Mouse (Mus musculus) lung, postnatal 0 days (tissue): ENCODE measurements around the gene Gxylt2. TPM values are rescaled to one million over a fixed set of nuclear protein-coding genes. Genes with fewer than 3 reads are reported as not detected.

Source experiments
- ATAC-seq: fragments of 200-750 bp; cut with Nextera tagmentation; 2 replicates; pipeline ENCODE4 v1.8.0; 2017; ENCODE audit warnings: moderate library complexity
- DNase-seq: peaks from one replicate; pipeline ENCODE4 v3.0.0-alpha.2; 2016; ENCODE audit warnings: low spot score
- H3K27ac ChIP-seq: fragments of 300-500 bp; sonication (generic); 2 replicates; pipeline ENCODE4 v1.5.1; 2014; ENCODE audit warnings: antibody characterized with exemption, mild to moderate bottlenecking, low read length, mixed read lengths
- H3K27me3 ChIP-seq: fragments of 300-500 bp; sonication (generic); replicated peaks from 2 replicates; pipeline ENCODE4 v1.6.1; 2014; ENCODE audit warnings: low read length, mixed read lengths; ENCODE audit not compliant: insufficient read depth
- H3K36me3 ChIP-seq: fragments of 300-500 bp; sonication (generic); 2 replicates; pipeline ENCODE4 v1.6.1; 2014; ENCODE audit warnings: low read length, mixed read lengths; ENCODE audit not compliant: insufficient read depth
- H3K4me1 ChIP-seq: fragments of 300-500 bp; sonication (generic); 2 replicates; pipeline ENCODE4 v1.6.1; 2014; ENCODE audit warnings: antibody characterized with exemption, low read depth, low read length, mixed read lengths; ENCODE audit not compliant: insufficient read depth
- H3K4me2 ChIP-seq: fragments of 300-500 bp; sonication (generic); replicated peaks from 2 replicates; pipeline ENCODE4 v1.6.1; 2014; ENCODE audit warnings: low read depth, mild to moderate bottlenecking, low read length, moderate library complexity, mixed read lengths
- H3K4me3 ChIP-seq: fragments of 300-500 bp; sonication (generic); 2 replicates; pipeline ENCODE4 v1.5.1; 2014; ENCODE audit warnings: low read depth, low read length
- H3K9ac ChIP-seq: fragments of 300-500 bp; sonication (generic); replicated peaks from 2 replicates; pipeline ENCODE4 v1.6.1; 2014; ENCODE audit warnings: low read depth, mild to moderate bottlenecking
- H3K9me3 ChIP-seq: fragments of 300-500 bp; sonication (generic); 2 replicates; pipeline ENCODE4 v1.6.1; 2016; ENCODE audit warnings: low read length, mixed read lengths
- CTCF ChIP-seq: IDR thresholded peaks from 2 replicates; pipeline ENCODE4 v1.5.1; 2016; ENCODE audit warnings: antibody characterized with exemption, mild to moderate bottlenecking
- EP300 ChIP-seq: IDR thresholded peaks from 2 replicates; pipeline ENCODE4 v1.6.1; 2016; ENCODE audit warnings: antibody characterized with exemption, mild to moderate bottlenecking, control low read depth
- whole genome bisulfite sequencing: fragments of 180-500 bp; shearing (Covaris S2); extraction: QIAGEN DNeasy Blood & Tissue Kit; methylation state at CpG from one replicate; pipeline ENCODE4 v1.1.7; 2014; 5-methylcytosine and 5-hydroxymethylcytosine counted together
- polyA plus RNA-seq: library from polyadenylated mRNA; unstranded; fragments of >200 nt; fragmentation: Nextera tagmentation; extraction: Ambion mirVana; gene quantifications from 2 replicates; pipeline ENCODE4 v1.2.1, GENCODE M21; 2015

Gene Gxylt2
- polyA plus RNA-seq, 1 experiment from 2014 or later, result 2.2 TPM

DNA sequence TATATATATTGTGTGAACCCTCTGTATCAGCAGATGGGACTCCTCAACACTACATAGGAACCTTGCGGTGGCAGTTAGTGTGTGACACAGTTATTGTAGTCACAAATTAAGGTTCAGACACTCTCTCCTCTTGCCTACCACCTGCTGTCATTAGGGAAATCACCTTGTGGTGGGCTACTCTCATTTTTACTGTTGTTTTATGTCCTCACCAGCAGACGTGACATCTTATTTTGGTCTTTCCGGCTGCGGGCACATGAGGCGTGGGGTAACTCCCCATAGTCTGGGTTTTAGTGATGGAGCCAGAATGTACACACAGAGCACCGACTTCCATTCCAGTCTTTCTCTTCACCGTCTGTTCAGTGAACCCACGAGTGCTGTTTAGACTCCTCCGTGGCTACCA, 102.7 kb downstream of the Gxylt2 start:
- Histone ChIP-seq H3K9me3 (no peaks in the 10 kb centered on the region), H3K4me2 (no peak overlapping the region), H3K27ac (no peak overlapping the region), H3K36me3 (no peaks in the 10 kb centered on the region), H3K4me3 (no peak overlapping the region), H3K9ac (no peak overlapping the region), H3K27me3 (no peaks in the 10 kb centered on the region), H3K4me1 (no peaks in the 10 kb centered on the region)
- no peak for ATAC-seq
- TF ChIP-seq CTCF (no peak), EP300 (no peak)
- no peak for DNase-seq
- 87% methylated on average over 9 of the region's 9 CpGs for WGBS

DNA sequence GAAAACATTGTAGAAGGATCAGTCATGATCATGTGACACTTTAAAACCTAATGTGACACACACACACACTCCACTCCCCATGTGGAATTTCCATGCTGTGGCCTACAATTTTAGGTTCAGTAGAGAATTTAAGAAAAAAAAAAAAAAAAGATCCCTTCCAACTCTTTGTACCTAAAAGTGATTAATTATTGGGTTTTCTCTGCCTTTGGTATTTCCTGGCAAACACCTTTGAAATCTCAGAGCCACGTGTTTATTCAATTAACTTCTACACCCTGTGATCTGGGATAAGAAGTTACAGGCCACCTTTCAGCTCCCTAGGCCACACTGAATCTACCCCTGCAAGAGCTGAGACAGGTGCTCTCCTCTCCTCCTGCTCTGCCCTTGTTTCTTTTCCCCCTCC, 103.2 kb downstream of the Gxylt2 start:
- TF ChIP-seq EP300 (no peak), CTCF (no peak)
- H3K4me2 ChIP-seq, result no peak overlapping the region
- ATAC-seq, result no peak
- no peaks in the 10 kb centered on the region for H3K9me3 ChIP-seq
- H3K36me3 ChIP-seq, result no peaks in the 10 kb centered on the region
- H3K27ac ChIP-seq, result no peak overlapping the region
- no peaks in the 10 kb centered on the region for H3K4me1 ChIP-seq
- H3K4me3 ChIP-seq, result no peak overlapping the region
- H3K9ac ChIP-seq, result no peak overlapping the region
- 35% methylated on average over 1 of the region's 1 CpGs for WGBS
- no peak for DNase-seq
- H3K27me3 ChIP-seq, result no peaks in the 10 kb centered on the region

GRCm38 (mm10) chr6:100808221-100808778, 103.8 kb downstream of the Gxylt2 start:
- Histone ChIP-seq H3K9me3 (no peaks in the 10 kb centered on the region), H3K27ac (no peak overlapping the region), H3K36me3 (no peaks in the 10 kb centered on the region), H3K4me2 (no peak overlapping the region), H3K4me3 (no peak overlapping the region), H3K9ac (no peak overlapping the region), H3K27me3 (no peaks in the 10 kb centered on the region), H3K4me1 (no peaks in the 10 kb centered on the region)
- 91% methylated on average over 6 of the region's 6 CpGs for WGBS
- TF ChIP-seq CTCF (no peak), EP300 (no peak)
- no peak for DNase-seq
- no peak for ATAC-seq

DNA sequence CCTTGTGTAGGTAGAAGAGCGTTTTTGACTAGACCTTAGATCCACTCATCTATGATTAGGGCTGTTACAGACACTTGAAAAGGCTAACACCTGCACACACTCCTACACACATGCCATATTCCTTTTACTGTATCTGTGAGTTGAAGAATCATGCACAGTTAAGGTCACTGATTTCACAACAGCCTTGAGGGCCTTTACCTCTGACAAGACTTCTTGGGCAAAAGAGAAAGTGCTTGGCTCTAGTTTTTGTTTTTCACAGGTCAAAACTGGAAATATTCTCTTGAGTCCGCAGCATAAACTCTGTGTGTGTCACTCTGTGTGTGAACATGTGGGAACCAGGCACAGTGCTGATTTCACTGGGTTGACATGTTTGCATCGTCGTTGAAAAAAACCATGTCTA, 105.6 kb downstream of the Gxylt2 start:
- H3K4me2 ChIP-seq, result no peak overlapping the region
- H3K36me3 ChIP-seq, result no peaks in the 10 kb centered on the region
- DNase-seq (no peak), ATAC-seq (no peak)
- H3K27me3 ChIP-seq, result no peaks in the 10 kb centered on the region
- no peak overlapping the region for H3K4me3 ChIP-seq
- H3K27ac ChIP-seq, result no peak overlapping the region
- H3K9ac ChIP-seq, result no peak overlapping the region
- no peaks in the 10 kb centered on the region for H3K4me1 ChIP-seq
- H3K9me3 ChIP-seq, result no peaks in the 10 kb centered on the region
- WGBS, result 76% methylated on average over 4 of the region's 4 CpGs
- TF ChIP-seq EP300, result no peak
- no peak for TF ChIP-seq CTCF

DNA sequence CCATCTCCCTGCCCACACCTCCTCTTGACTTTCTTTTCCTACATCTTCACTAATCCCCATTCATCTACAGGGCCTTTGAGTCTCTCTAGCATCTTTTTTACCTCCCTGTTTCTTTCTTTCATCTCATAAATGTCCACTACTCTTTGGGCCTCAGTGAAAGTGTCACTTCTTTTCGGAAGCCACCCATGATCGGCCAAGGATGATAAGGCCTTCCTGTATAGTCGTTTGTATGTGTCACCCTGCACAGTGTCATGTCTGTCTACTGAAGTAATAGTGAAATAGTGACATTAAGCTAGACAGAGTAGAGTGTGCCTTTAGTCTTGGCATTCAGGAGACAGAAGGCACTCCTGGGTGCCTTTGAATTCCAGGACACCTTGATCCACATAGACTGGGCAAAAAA, 107.2 kb downstream of the Gxylt2 start:
- H3K27ac ChIP-seq, result no peak overlapping the region
- WGBS, result 76% methylated on average over 3 of the region's 3 CpGs

GRCm38 (mm10) chr6:100821367-100821766, 116.8 kb downstream of the Gxylt2 start:
- H3K27me3 ChIP-seq, result no peaks in the 10 kb centered on the region
- TF ChIP-seq EP300 (no peak), CTCF (no peak)
- H3K4me2 ChIP-seq, result no peak overlapping the region
- no peaks in the 10 kb centered on the region for H3K9me3 ChIP-seq
- ATAC-seq (no peak), DNase-seq (no peak)
- no peak overlapping the region for H3K4me3 ChIP-seq
- WGBS, result 71% methylated on average over 2 of the region's 2 CpGs
- H3K36me3 ChIP-seq, result no peaks in the 10 kb centered on the region
- H3K27ac ChIP-seq, result no peak overlapping the region
- no peak overlapping the region for H3K9ac ChIP-seq
- no peaks in the 10 kb centered on the region for H3K4me1 ChIP-seq

More for the DNA sequence above, 107.2 kb downstream of the Gxylt2 start:
- Histone ChIP-seq H3K4me2 (no peak overlapping the region), H3K4me3 (no peak overlapping the region), H3K4me1 (no peaks in the 10 kb centered on the region), H3K27me3 (no peaks in the 10 kb centered on the region), H3K36me3 (no peaks in the 10 kb centered on the region), H3K9ac (no peak overlapping the region), H3K9me3 (no peaks in the 10 kb centered on the region)
- no peak for TF ChIP-seq CTCF
- TF ChIP-seq EP300, result no peak
- ATAC-seq (no peak), DNase-seq (no peak)

GRCm38 (mm10) chr6:100823356-100823755, 118.8 kb downstream of the Gxylt2 start:
- no peak overlapping the region for H3K4me3 ChIP-seq
- H3K9me3 ChIP-seq, result no peaks in the 10 kb centered on the region
- no peak for ATAC-seq
- TF ChIP-seq CTCF (no peak), EP300 (no peak)
- H3K27ac ChIP-seq, result no peak overlapping the region
- H3K36me3 ChIP-seq, result no peaks in the 10 kb centered on the region
- 64% methylated on average over 1 of the region's 1 CpGs for WGBS
- no peaks in the 10 kb centered on the region for H3K27me3 ChIP-seq
- no peaks in the 10 kb centered on the region for H3K4me1 ChIP-seq
- no peak for DNase-seq
- no peak overlapping the region for H3K9ac ChIP-seq
- H3K4me2 ChIP-seq, result no peak overlapping the region
